Mouse (Mus musculus) mature B cell (primary cell): ENCODE results near the gene Bbc3.
"Not testable (repeated sequence)": the region's sequence is repeated elsewhere in the genome, so short reads cannot be mapped to it uniquely, and the experiment has no call there.

Source experiments
- in situ Hi-C: fragments of 300-500 bp; cut with MboI; formaldehyde crosslinking; loops from 2 replicates; pipeline ENCODE4 v1.14.3; 2019

The Bbc3 gene

DNA sequence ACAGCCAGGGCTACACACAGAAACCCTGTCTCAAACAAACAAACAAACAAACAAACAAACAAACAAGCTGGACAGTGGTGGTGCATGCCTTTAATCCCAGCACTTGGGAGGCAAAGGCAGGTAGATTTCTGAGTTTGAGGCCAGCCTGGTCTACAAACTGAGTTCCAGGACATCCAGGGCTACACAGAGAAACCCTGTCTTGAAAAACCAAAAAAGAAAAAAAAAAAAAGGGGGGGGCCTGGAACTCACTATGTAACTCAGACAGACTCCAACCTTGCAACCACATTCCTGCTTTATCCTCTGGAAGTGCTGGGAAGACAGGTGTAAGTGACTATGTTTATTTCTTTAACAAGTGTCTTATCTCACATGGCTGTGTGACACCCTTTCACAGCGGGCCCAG lies at the start of gene Bbc3:
Gene Bbc3 (plus strand): TSS at position 301 of the 400 bp plus-strand sequence.
- in situ Hi-C loops, result not testable (repeated sequence)

DNA sequence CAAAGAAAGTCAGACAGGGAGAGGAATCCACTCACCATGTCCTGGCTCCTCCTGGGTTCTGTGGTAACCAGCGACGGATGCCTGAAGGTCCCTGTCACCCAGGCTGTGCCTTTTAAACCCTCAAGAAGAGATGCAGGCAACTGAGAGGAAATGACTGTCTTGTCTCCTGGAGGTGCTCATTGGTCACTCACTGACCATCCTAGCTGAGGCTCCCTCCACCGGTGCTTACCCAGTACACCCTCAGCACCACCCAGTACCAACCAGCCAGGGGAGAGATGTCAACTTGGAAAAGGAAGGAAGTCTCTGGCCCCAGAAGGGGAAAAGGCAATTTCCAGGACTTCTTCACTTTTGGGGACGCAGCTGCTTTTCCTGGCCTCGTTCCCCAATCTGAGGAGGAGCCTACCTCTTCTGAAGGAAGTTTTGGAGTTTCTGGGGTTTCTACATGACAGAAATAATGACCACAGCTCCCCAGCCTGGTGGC lies 49.0 kb upstream of the Bbc3 start, which contains the start of gene C5ar1:
Gene C5ar1 (minus strand): TSS at position 431 of the 481 bp plus-strand sequence.
- in situ Hi-C loops, result loop anchor here (5.0 kb wide), 1 partner anchor 67 kb away; no protein-coding TSS in a partner anchor

- in situ Hi-C loops, result no loop called here
Measured at GRCm38 (mm10) chr7:16261097-16261496, 47.1 kb upstream of the Bbc3 start.

DNA sequence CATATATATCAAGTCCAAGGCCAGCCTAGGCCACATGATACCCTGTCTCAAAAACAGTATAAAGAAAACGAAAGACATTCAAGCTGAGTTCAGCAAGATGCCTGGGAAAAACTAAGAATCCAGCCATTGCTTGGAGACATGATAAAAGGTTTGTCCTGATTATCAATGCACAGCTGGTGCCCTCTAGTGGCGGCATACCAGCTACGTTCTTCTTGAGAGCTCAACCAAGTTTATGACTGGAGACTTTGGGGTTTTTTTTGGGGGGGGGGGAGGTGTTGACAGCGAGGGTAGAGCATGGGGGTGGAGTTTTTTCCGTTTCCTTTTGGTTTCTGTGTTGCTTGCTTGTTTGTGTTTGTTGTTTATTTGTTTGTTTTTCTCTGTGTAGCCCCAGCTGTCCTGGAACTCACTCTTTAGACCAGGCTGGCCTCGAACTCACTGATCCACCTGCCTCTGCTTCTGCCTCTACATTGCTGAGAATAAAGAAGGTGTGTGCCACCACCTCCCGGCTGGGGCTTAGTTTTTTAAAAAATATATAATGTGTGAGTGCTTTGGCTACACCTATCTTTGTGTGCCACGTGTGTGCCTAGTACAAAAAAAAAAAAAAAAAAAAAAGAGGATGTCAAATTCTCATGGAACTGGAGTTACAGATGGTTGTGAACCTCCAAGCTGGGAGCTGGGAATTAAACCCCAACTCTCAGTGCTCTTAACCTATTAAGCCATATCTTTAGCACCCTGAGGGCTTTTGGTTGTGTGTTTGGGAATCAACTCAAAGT lies 45.0 kb upstream of the Bbc3 start:
- in situ Hi-C loops, result no loop called here

DNA sequence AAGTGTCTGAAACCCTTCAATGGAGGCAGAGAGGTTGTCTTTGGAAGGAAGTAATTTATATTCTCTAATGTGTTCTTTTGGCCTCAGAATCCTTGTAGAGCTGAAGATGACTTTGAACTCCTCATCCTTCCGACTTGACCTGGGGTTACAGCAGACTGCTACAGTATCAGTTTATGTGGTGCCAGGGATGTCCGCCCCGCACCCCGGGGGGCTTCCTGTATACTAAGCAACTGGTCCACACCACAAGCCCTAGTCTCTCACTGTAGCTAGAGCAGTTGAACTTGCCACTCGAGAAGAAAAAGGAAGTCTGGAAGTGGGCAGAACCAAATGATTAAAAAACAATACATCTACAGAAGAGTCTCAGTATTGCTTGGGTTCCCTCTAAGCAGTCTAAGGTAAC lies 44.4 kb upstream of the Bbc3 start:
- in situ Hi-C loops, result no loop called here

DNA sequence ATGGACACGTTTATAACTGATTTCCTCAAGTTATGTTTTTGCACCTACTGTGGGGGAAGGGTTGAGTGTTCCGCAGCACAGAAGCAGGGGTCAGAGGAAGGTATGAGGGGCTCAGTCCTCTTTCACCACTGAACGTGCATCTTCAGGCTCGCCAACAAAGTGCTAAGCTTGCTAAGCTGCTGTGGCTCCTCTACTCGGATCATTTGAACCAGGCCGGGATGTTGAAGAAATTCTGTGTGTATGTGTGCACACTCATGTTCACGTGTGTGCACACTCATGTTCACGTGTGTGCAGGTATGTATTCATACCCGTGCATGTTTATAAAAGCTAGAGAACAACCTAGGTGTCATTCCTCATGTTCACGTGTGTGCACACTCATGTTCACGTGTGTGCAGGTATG lies 42.3 kb upstream of the Bbc3 start:
- in situ Hi-C loops, result no loop called here

GRCm38 (mm10) chr7:16266593-16266992 lies 41.6 kb upstream of the Bbc3 start:
- in situ Hi-C loops, result not testable (repeated sequence)

GRCm38 (mm10) chr7:16271139-16271538 lies 37.1 kb upstream of the Bbc3 start:
- in situ Hi-C loops, result no loop called here

DNA sequence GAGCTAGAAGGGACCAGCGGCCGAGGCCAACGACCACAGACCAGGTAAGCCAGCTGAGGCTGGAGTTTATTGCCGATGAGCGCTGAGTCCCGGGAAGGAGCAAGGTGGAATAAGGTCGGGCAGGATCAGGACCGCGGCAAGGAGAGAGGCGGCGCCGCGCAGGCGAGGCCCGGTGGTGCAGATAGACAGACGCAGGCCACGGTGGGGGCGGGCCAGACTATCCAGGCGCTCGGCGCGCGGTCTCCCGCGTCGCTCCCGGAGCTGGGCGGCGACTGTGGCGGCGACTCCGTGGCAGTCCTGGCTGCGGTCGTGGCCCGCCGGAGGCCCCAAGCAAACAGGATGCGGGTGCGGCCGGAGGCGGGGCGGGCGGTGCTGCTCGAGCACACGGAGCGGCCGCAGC lies 35.5 kb upstream of the Bbc3 start:
- in situ Hi-C loops, result no loop called here

- in situ Hi-C loops, result no loop called here
Measured at GRCm38 (mm10) chr7:16273081-16273765, 35.0 kb upstream of the Bbc3 start, which contains the start of gene Inafm1. Inafm1 (minus strand) TSS chr7:16273617.

- in situ Hi-C loops, result no loop called here
Measured at GRCm38 (mm10) chr7:16273766-16274140, 34.4 kb upstream of the Bbc3 start.

DNA sequence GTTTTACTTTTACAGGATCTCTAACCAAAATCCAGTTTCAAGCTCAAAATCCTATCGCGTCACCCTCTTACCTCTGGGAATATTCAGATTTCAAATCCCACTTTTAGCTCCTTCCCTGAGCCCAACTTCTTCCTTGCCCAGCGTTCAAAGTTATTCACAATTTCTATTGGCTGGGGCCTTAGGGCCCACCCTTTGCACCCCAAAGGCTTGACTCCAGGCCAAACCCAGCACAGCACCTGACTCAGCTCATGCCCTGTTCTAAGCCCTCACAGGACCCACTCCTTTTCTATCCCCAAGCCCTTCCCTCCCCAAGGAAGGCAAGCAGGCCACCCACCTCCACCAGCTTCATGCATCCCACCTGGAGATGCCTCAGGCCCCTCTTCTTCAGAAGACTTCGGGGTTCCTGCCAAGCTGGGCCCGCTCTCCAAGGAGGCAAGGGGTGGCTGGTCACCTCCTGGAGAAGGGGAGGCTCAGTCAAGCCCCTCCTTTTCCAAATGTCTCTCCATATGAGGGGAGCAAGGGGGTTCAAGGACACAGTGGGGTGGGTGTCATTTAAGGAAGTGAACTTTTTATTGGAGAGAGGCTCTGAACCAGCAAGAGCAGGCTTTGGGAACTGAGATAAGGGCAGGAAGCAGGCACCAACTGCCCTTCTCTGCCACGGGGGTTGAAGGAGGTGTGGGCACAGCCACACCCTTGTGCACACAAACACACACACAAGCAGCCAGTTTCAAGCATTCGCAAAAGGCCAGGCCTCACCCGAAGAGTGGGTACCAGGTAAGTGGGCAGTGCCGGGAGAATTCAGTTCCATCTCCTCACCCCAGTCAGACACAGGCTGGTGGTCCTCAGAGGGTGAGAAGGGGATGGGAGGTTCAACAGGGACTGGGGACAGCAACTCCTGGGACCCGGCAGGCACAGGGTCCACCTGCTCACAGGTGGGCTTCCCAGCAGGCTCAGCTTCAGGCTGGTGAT lies 33.0 kb upstream of the Bbc3 start:
- in situ Hi-C loops, result no loop called here

DNA sequence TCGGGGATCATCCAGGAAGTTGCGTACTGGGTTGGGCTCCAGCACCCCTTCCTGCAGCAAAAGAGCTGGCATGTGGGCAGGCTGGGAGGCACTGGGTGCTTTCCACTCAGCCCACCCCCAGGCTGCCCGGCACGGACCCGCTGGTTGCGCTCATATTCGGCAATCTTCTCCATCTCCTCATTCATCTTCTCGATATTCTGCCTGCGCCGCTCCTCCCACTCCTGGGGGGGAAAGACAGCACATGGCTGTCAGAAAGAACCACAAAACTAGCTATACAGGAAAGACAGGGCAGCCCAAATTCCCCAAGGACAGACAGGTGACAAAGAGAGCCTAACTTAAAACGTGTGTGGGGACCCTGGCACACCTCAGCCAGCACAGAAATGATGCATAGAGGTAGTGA lies 27.5 kb upstream of the Bbc3 start:
- in situ Hi-C loops, result no loop called here

DNA sequence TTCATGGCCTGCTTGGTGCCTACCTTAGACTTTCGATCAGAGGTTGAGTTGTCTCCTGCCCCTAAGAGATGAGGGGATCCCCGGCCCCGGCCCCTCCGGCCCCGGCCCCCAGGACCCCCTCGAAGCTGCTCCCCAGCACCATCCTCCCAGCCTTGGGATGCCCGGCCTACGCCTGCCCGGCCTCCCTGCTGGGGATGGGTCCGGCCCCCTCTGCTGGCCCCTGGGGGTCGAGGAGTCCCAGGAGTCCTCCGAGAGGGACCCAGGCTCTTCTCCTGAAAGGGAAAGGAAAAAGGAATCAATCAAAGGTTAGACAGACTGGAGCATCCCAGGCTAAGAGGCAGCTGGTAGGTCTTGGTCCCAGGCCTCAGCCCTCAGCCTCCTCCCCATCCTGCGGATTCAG lies 25.9 kb upstream of the Bbc3 start:
- in situ Hi-C loops, result no loop called here

- in situ Hi-C loops, result no loop called here
Measured at GRCm38 (mm10) chr7:16284001-16284400, 24.2 kb upstream of the Bbc3 start.

GRCm38 (mm10) chr7:16284904-16285303 lies 23.3 kb upstream of the Bbc3 start:
- in situ Hi-C loops, result loop anchor here (5.0 kb wide), 1 partner anchor 37 kb away; no protein-coding TSS in a partner anchor

DNA sequence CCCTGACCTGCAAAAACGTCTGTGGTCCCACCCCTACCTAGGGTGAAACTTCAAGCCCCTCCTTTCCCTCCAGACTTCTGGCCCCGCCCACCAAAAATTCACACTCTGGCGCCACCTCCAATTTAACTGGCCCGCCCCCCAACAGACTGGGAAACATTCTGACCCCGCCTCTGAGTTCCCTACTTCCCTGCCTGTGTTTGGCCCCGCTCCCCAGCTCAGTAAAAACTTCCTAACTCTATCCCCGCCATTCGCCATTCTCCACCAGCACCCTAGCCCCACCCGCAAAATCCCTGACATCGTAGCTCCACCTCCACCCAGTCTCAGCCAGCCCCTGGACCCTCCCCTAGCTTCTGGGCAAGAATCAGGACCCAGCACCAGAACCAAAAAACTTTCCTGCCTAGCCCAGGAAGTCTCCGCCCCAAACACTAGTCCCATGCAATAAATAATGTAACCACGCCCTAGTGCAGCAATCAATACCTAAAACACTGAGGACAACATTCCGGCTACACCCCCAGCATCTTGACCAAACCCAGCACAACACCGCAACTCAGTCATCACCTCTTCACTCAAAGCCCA lies 22.7 kb upstream of the Bbc3 start:
- in situ Hi-C loops, result loop anchor here (5.0 kb wide), 1 partner anchor 37 kb away; no protein-coding TSS in a partner anchor

GRCm38 (mm10) chr7:16286026-16286961 lies 21.9 kb upstream of the Bbc3 start, which contains the start of gene Ccdc9:
Ccdc9 (minus strand) TSS chr7:16286795.
- in situ Hi-C loops, result loop anchor here (5.0 kb wide), 1 partner anchor 36 kb away; no protein-coding TSS in a partner anchor

DNA sequence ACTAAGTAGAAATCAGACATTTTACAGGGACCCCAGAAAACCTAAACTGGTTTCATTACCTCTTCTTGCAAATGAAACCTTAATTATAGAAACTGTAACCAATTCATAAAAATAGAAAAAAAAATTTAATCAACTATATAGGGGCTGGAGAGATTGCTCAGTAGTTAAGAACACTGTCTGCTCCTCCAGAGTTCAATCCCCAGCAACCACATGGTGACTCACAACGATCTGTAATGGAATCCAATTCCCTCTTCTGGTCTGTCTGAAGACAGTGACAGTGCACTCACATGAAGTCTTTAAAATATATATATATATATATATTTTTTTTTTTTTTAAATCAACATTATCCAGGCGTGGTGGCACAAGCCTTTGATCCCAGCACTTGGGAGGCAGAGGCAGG lies 21.2 kb upstream of the Bbc3 start:
- in situ Hi-C loops, result loop anchor here (5.0 kb wide), 1 partner anchor 35 kb away; no protein-coding TSS in a partner anchor

- in situ Hi-C loops, result loop anchor here (5.0 kb wide), 1 partner anchor 35 kb away; no protein-coding TSS in a partner anchor
Measured at GRCm38 (mm10) chr7:16287791-16288190, 20.4 kb upstream of the Bbc3 start.
